Mouse (Mus musculus): Measurements from ENCODE around the gene Lrrc4. TPM values are rescaled to one million over a fixed set of nuclear protein-coding genes. Genes with fewer than 3 reads are reported as not detected.

Lrrc4 gene
- 0.36 TPM for polyA plus RNA-seq (2017; shearing (Covaris generic))

GRCm38 (mm10) chr6:28831011-28831853 lies at the start of gene Lrrc4:
Lrrc4 (minus strand) TSS chr6:28831747.

Other genes starting within 250 kb of the Lrrc4 start
- gene Lep, start 228.5 kb upstream of the Lrrc4 start, polyA plus RNA-seq (2017; shearing (Covaris generic)), result 0.11 TPM